Mouse (Mus musculus) olfactory bulb, adult 2 months (tissue): ENCODE results near the gene Vmn2r3.
"Not testable (repeated sequence)": the region's sequence is repeated elsewhere in the genome, so short reads cannot be mapped to it uniquely, and the experiment has no call there.

Experiments
- CTCF ChIP-seq: fragments of 200-500 bp; IDR thresholded peaks from 2 replicates; pipeline ENCODE4 v1.5.1; 2012; ENCODE audit warnings: low read depth, mild to moderate bottlenecking, low read length, moderate library complexity; ENCODE audit not compliant: insufficient read depth
- POLR2A ChIP-seq: fragments of 200-500 bp; IDR thresholded peaks from 2 replicates; pipeline ENCODE4 v1.6.1; 2012; ENCODE audit warnings: mild to moderate bottlenecking, low read depth, low read length, moderate library complexity; ENCODE audit not compliant: insufficient read depth

DNA sequence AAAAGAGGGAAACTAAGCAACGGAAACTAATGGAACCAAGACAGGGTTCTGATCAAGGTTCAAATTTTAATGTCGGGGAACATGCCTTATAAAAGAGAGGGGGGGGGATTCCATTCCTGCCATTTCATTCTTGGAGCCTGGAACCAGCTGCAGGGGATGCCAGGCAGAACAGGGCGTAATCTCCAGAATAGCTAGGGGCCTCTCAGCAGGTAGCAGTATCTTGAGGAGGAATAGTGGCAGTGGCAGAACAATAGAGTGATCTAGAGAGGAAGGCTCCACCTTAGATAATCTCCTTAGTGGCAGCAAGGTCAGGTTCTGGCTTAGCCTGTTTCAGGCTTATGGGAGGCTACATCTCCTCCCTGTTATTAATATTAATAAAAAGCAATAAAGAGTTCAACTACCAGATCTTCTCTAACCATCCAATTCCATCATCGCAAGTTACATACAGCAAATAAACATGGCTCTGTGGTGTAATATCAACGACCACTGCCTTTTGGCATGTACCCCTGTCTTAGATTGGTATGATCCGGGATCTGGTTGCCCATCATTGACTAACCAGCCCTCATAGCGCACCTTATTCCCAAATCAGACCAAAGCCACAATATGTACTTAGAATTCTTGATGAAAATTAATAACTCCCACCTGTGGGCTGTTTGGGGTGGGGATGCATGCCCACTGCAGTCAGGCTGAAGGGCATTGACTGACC, 24.3 kb downstream of the Vmn2r3 start:
- TF ChIP-seq POLR2A, CTCF: not testable (repeated sequence)
